Mouse (Mus musculus) thymus, adult 2 months (tissue): ENCODE measurements around the gene Mthfd2.

ENCODE experiments used
- CTCF ChIP-seq: fragments of 200-500 bp; IDR thresholded peaks from 2 replicates; pipeline ENCODE4 v1.5.1; 2012; ENCODE audit warnings: mild to moderate bottlenecking, control low read depth, low read length, moderate library complexity, borderline replicate concordance; ENCODE audit not compliant: control insufficient read depth, poor library complexity, insufficient read depth; ENCODE audit errors: extremely low read depth
- POLR2A ChIP-seq: fragments of 200-500 bp; IDR thresholded peaks from 2 replicates; pipeline ENCODE4 v1.6.1; 2012; ENCODE audit warnings: mild to moderate bottlenecking, low read length, control low read depth, moderate library complexity; ENCODE audit not compliant: control insufficient read depth, poor library complexity, insufficient read depth; ENCODE audit errors: extremely low read depth

- TF ChIP-seq CTCF (no peak), POLR2A (no peak)
These were observed 16.7 kb downstream of the Mthfd2 start for GRCm38 (mm10) chr6:83309017-83309416.
